Mouse (Mus musculus) kidney, postnatal 0 days (tissue): Measurements from ENCODE around the gene Hcfc1. TPM values are rescaled to one million over a fixed set of nuclear protein-coding genes. Genes with fewer than 3 reads are reported as not detected.
A peak's percentile ranks its signal among the peaks of the same experiment; 100 is the strongest.

Experiments used
- ATAC-seq: fragments of 200-750 bp; cut with Nextera tagmentation; replicated peaks from 2 replicates; pipeline ENCODE4 v1.8.0; 2017; ENCODE audit warnings: low read depth, moderate number of reproducible peaks, moderate TSS enrichment, moderate library complexity; ENCODE audit not compliant: low FRiP score
- DNase-seq: peaks from one replicate; pipeline ENCODE4 v3.0.0-alpha.2; 2016; ENCODE audit warnings: low spot score
- H3K27ac ChIP-seq: fragments of 300-500 bp; sonication (generic); 2 replicates; pipeline ENCODE4 v1.5.1; 2014; ENCODE audit warnings: mild to moderate bottlenecking
- H3K27me3 ChIP-seq: fragments of 300-500 bp; sonication (generic); 2 replicates; pipeline ENCODE4 v1.6.1; 2014; ENCODE audit warnings: low read length, mixed read lengths; ENCODE audit not compliant: insufficient read depth
- H3K36me3 ChIP-seq: fragments of 300-500 bp; sonication (generic); 2 replicates; pipeline ENCODE4 v1.6.1; 2014; ENCODE audit warnings: low read length, mixed read lengths; ENCODE audit not compliant: insufficient read depth
- H3K4me1 ChIP-seq: fragments of 300-500 bp; sonication (generic); replicated peaks from 2 replicates; pipeline ENCODE4 v1.6.1; 2014; ENCODE audit warnings: antibody characterized with exemption, low read length, mixed read lengths; ENCODE audit not compliant: insufficient read depth
- H3K4me2 ChIP-seq: fragments of 300-500 bp; sonication (generic); 2 replicates; pipeline ENCODE4 v1.6.1; 2014; ENCODE audit warnings: mild to moderate bottlenecking, low read length, moderate library complexity, mixed read lengths
- H3K4me3 ChIP-seq: fragments of 300-500 bp; sonication (generic); replicated peaks from 2 replicates; pipeline ENCODE4 v1.5.1; 2014; ENCODE audit warnings: low read depth, low read length
- H3K9ac ChIP-seq: fragments of 300-500 bp; sonication (generic); 2 replicates; pipeline ENCODE4 v1.6.1; 2014; ENCODE audit warnings: low read depth, low read length
- H3K9me3 ChIP-seq: fragments of 300-500 bp; sonication (generic); replicated peaks from 2 replicates; pipeline ENCODE4 v1.6.1; 2016; ENCODE audit warnings: low read length, inconsistent platforms, mixed read lengths
- CTCF ChIP-seq: IDR thresholded peaks from 2 replicates; pipeline ENCODE4 v1.5.1; 2016; ENCODE audit warnings: antibody characterized with exemption, low read depth, mild to moderate bottlenecking, moderate library complexity
- WGBS: fragments of 180-500 bp; shearing (Covaris S2); extraction: QIAGEN DNeasy Blood & Tissue Kit; methylation state at CpG from one replicate; pipeline ENCODE4 v1.1.7; 2014; 5-methylcytosine and 5-hydroxymethylcytosine counted together
- polyA plus RNA-seq: library from polyadenylated mRNA; unstranded; fragments of >200 nt; fragmentation: Nextera tagmentation; extraction: Ambion mirVana; gene quantifications from 2 replicates; pipeline ENCODE4 v1.2.1, GENCODE M21; 2015

The Hcfc1 gene
- polyA plus RNA-seq, 1 experiment from 2014 or later: 32.1 TPM

- no peaks in the 10 kb centered on the region for H3K4me1 ChIP-seq
- no peak overlapping the region for H3K4me2 ChIP-seq
- peak; percentile 47 for ATAC-seq
- H3K9ac ChIP-seq: no peak overlapping the region
- no peaks in the 10 kb centered on the region for H3K27me3 ChIP-seq
- TF ChIP-seq CTCF: peak; percentile 81
- H3K9me3 ChIP-seq: no peaks in the 10 kb centered on the region
- no peak overlapping the region for H3K27ac ChIP-seq
- no peak overlapping the region for H3K4me3 ChIP-seq
- peak; percentile 64 for DNase-seq
- H3K36me3 ChIP-seq: peaks cover 36% of the 10 kb centered on the region
- WGBS: 37% methylated on average over 4 of the region's 4 CpGs
These were observed 17.5 kb downstream of the Hcfc1 start for GRCm38 (mm10) chrX:73948647-73949046.

DNA sequence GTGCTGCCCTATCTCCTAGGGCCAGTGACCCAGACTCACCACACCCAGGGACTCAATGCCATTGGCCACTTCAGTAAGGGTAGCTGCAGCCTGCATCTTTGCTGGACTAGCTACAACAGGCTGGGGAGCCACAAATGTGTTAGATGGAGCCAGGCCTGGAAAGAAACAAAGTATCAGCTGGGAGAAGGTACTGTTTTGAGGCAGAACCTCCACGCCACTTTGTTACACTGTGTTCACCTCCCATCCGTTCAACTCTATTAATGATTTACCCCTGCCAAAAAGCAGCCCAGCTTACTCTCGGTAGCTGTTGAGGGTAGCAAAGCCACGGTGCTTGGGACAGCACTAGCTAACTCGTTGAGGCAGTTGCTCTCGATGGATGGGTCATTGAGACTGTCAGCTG lies 19.3 kb downstream of the Hcfc1 start:
- no peak for DNase-seq
- Histone ChIP-seq H3K27me3 (no peaks in the 10 kb centered on the region), H3K27ac (no peak overlapping the region), H3K9me3 (no peaks in the 10 kb centered on the region), H3K9ac (no peak overlapping the region), H3K4me3 (no peak overlapping the region), H3K4me2 (no peak overlapping the region), H3K4me1 (no peaks in the 10 kb centered on the region), H3K36me3 (peaks cover 27% of the 10 kb centered on the region)
- WGBS: 66% methylated on average over 6 of the region's 6 CpGs
- TF ChIP-seq CTCF: no peak
- ATAC-seq: no peak

DNA sequence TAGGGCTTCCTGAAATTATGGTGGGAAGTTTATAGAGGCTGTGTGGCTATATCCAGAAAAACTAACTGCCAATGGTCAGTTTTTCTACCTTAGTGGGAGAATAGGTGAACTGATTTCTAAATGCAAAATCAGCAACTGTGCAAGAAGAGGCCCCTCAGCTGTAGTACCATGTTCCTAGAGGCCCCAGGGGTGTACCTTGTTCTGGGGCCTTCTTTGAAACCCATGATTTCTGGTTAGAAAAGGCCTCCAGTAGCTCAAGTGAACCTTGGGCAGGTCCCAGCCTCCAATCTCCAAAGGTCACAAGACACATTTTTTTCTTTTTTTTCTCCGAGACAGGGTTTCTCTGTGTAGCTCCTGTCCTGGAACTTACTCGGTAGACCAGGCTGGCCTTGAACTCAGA lies 23.9 kb downstream of the Hcfc1 start:
- no peak overlapping the region for H3K4me3 ChIP-seq
- H3K4me1 ChIP-seq: no peaks in the 10 kb centered on the region
- no peaks in the 10 kb centered on the region for H3K27me3 ChIP-seq
- H3K4me2 ChIP-seq: no peak overlapping the region
- no peak for ATAC-seq
- 95% methylated on average over 2 of the region's 2 CpGs for WGBS
- DNase-seq: no peak
- H3K27ac ChIP-seq: no peak overlapping the region
- H3K9ac ChIP-seq: no peak overlapping the region
- H3K9me3 ChIP-seq: no peaks in the 10 kb centered on the region
- no peak for TF ChIP-seq CTCF
- peaks cover 5% of the 10 kb centered on the region; the same call in 1 of the 2 replicates for H3K36me3 ChIP-seq

- TF ChIP-seq CTCF: no peak
These were observed 24.3 kb downstream of the Hcfc1 start for GRCm38 (mm10) chrX:73941860-73942259.

GRCm38 (mm10) chrX:73931871-73932270 lies 34.3 kb downstream of the Hcfc1 start:
- Histone ChIP-seq H3K27me3 (no peaks in the 10 kb centered on the region), H3K9me3 (no peaks in the 10 kb centered on the region), H3K4me1 (no peaks in the 10 kb centered on the region), H3K27ac (no peak overlapping the region), H3K4me2 (no peak overlapping the region), H3K4me3 (no peak overlapping the region), H3K36me3 (no peaks in the 10 kb centered on the region), H3K9ac (no peak overlapping the region)
- ATAC-seq: no peak
- no peak for DNase-seq
- WGBS: 81% methylated on average over 2 of the region's 2 CpGs
- TF ChIP-seq CTCF: no peak

More at GRCm38 (mm10) chrX:73941860-73942259, 24.3 kb downstream of the Hcfc1 start:
- Histone ChIP-seq H3K4me2 (no peak overlapping the region), H3K4me3 (no peak overlapping the region), H3K9me3 (no peaks in the 10 kb centered on the region), H3K9ac (no peak overlapping the region), H3K4me1 (no peaks in the 10 kb centered on the region), H3K36me3 (peaks cover 5% of the 10 kb centered on the region; the same call in 1 of the 2 replicates), H3K27ac (no peak overlapping the region), H3K27me3 (no peaks in the 10 kb centered on the region)
- 78% methylated on average over 2 of the region's 2 CpGs for WGBS
- DNase-seq (no peak), ATAC-seq (no peak)

GRCm38 (mm10) chrX:73930402-73931062 lies 35.6 kb downstream of the Hcfc1 start, which contains the start of gene Renbp:
Gene Renbp, minus strand, starts transcription at chrX:73930850.
- 0 out of 2 replicates have a peak within 1 kb of the TSS, but pooled peaks have one; percentile 49 for H3K9ac ChIP-seq
- no peak within 1 kb of the TSS for H3K27ac ChIP-seq
- ATAC-seq (peak; percentile 98), DNase-seq (peak; percentile 88)
- H3K4me1 ChIP-seq: no peaks in the 10 kb centered on the region
- H3K4me2 ChIP-seq: peak within 1 kb of the TSS; percentile 50
- 45% methylated on average over 17 of the region's 17 CpGs for WGBS
- peak; percentile 54 for TF ChIP-seq CTCF
- H3K9me3 ChIP-seq: no peaks in the 10 kb centered on the region
- H3K36me3 ChIP-seq: no peaks in the 10 kb centered on the region
- no peaks in the 10 kb centered on the region for H3K27me3 ChIP-seq
- peak within 1 kb of the TSS; percentile 29 for H3K4me3 ChIP-seq
